Mouse (Mus musculus) liver, embryonic 14.5 days (tissue): ENCODE results near the gene C1qb.

Source experiments
- CTCF ChIP-seq: IDR thresholded peaks from 2 replicates; pipeline ENCODE4 v1.5.1; 2016; ENCODE audit warnings: antibody characterized with exemption, low read depth, control low read depth
- EP300 ChIP-seq: IDR thresholded peaks from 2 replicates; pipeline ENCODE4 v1.6.1; 2016; ENCODE audit warnings: antibody characterized with exemption, low read depth

GRCm38 (mm10) chr4:136898637-136899036 lies 12.7 kb upstream of the C1qb start, which contains the start of gene C1qa:
- TF ChIP-seq CTCF (no peak), EP300 (no peak)
